ENCODE assay signal across 9 mouse cellular contexts in genomic region chr4:154167053-154167452, GRCm38 (mm10). TPM values are rescaled to one million over a fixed set of nuclear protein-coding genes. Genes with fewer than 3 reads are reported as not detected.
DNase-seq lines count a peak whose midpoint lies in the region; ATAC-seq lines count a peak whose summit lies in the region.
"Had no signal": no experiment of that assay in that cellular context is flagged by ENCODE, and none has a peak within 500 bp of the region (broad histone marks: within the 10 kb centered on the region; RNA-seq: fewer than 3 reads in every experiment).

No protein-coding gene starts in this region.

- H3K9ac ChIP-seq in forebrain, embryonic 11.5 days (ENCODE audit: low read length), result no peak overlapping the region
- no peak overlapping the region for H3K9ac ChIP-seq in forebrain, embryonic 12.5 days
- H3K9ac ChIP-seq in midbrain, embryonic 13.5 days (replicated peaks), result no peak overlapping the region

- H3K4me2 ChIP-seq in forebrain, embryonic 11.5 days (ENCODE audit: low read depth, low read length, severe bottlenecking), result no peak overlapping the region
- no peak overlapping the region for H3K4me2 ChIP-seq in forebrain, embryonic 12.5 days
- H3K4me2 ChIP-seq in midbrain, embryonic 13.5 days (replicated peaks), result no peak overlapping the region

- H3K4me1 ChIP-seq in forebrain, embryonic 11.5 days (replicated peaks; ENCODE audit: control insufficient read depth, insufficient read depth, low read length), result peaks cover 15% of the 10 kb centered on the region; the same call in 1 of the 2 replicates
- H3K4me1 ChIP-seq in forebrain, embryonic 12.5 days, result peaks cover 24% of the 10 kb centered on the region
- peaks cover 27% of the 10 kb centered on the region for H3K4me1 ChIP-seq in midbrain, embryonic 10.5 days
- peaks cover 22% of the 10 kb centered on the region for H3K4me1 ChIP-seq in midbrain, embryonic 13.5 days (replicated peaks)

- DNase-seq in forebrain, embryonic 11.5 days (ENCODE audit: low spot score), result peak; percentile 75
- DNase-seq in midbrain, embryonic 10.5 days (ENCODE audit: low spot score), result peak; percentile 55
- peak; percentile 35 for DNase-seq in T-cell, adult 2 months (ENCODE audit: low spot score)
- peak; percentile 73 for DNase-seq in gastrocnemius, postnatal 14 days
- peak; percentile 92 for DNase-seq in lung, postnatal 36 days
- no peak for DNase-seq in frontal cortex, postnatal 36 days (ENCODE audit: low spot score in 2 of 2)

- peaks cover 14% of the 10 kb centered on the region for H3K27me3 ChIP-seq in forebrain, embryonic 11.5 days (ENCODE audit: control insufficient read depth, insufficient read depth, low read length)
- H3K27me3 ChIP-seq in forebrain, embryonic 12.5 days, result peaks cover 36% of the 10 kb centered on the region
- H3K27me3 ChIP-seq in midbrain, embryonic 10.5 days (ENCODE audit: low read depth, poor library complexity, severe bottlenecking), result peaks cover 44% of the 10 kb centered on the region
- peaks cover 38% of the 10 kb centered on the region for H3K27me3 ChIP-seq in midbrain, embryonic 13.5 days

- 25% methylated on average over 5 of the region's 5 CpGs for WGBS in forebrain, embryonic 11.5 days
- WGBS in forebrain, embryonic 12.5 days, result 25% methylated on average over 5 of the region's 5 CpGs
- WGBS in midbrain, embryonic 10.5 days, result 28% methylated on average over 5 of the region's 5 CpGs
- WGBS in midbrain, embryonic 13.5 days, result 25% methylated on average over 5 of the region's 5 CpGs

- intact Hi-C loops in gastrocnemius, postnatal 14 days (cut with DNase I; ENCODE audit: low total_unique reads), result no loop called here

- H3K9me3 ChIP-seq in forebrain, embryonic 11.5 days (ENCODE audit: control insufficient read depth, low read length), result no peaks in the 10 kb centered on the region
- H3K9me3 ChIP-seq in forebrain, embryonic 12.5 days, result no peaks in the 10 kb centered on the region
- H3K9me3 ChIP-seq in midbrain, embryonic 10.5 days (replicated peaks), result no peaks in the 10 kb centered on the region
- H3K9me3 ChIP-seq in midbrain, embryonic 13.5 days, result no peaks in the 10 kb centered on the region

- no peaks in the 10 kb centered on the region for H3K36me3 ChIP-seq in forebrain, embryonic 11.5 days (ENCODE audit: control insufficient read depth, insufficient read depth, low read length)
- no peaks in the 10 kb centered on the region for H3K36me3 ChIP-seq in forebrain, embryonic 12.5 days (replicated peaks)
- no peaks in the 10 kb centered on the region for H3K36me3 ChIP-seq in midbrain, embryonic 10.5 days
- no peaks in the 10 kb centered on the region for H3K36me3 ChIP-seq in midbrain, embryonic 13.5 days

- no peak overlapping the region for H3K4me3 ChIP-seq in forebrain, embryonic 11.5 days (ENCODE audit: low read depth, low read length)
- no peak overlapping the region for H3K4me3 ChIP-seq in forebrain, embryonic 12.5 days (replicated peaks)
- H3K4me3 ChIP-seq in midbrain, embryonic 10.5 days, result no peak overlapping the region
- H3K4me3 ChIP-seq in midbrain, embryonic 13.5 days (replicated peaks), result no peak overlapping the region

- H3K27ac ChIP-seq in forebrain, embryonic 11.5 days (ENCODE audit: low read depth, low read length), result no peak overlapping the region
- H3K27ac ChIP-seq in forebrain, embryonic 12.5 days, result no peak overlapping the region
- H3K27ac ChIP-seq in midbrain, embryonic 10.5 days (replicated peaks), result no peak overlapping the region
- H3K27ac ChIP-seq in midbrain, embryonic 13.5 days, result no peak overlapping the region

- ATAC-seq in forebrain, embryonic 11.5 days (replicated peaks; ENCODE audit: low FRiP score), result no peak
- no peak for ATAC-seq in forebrain, embryonic 12.5 days (ENCODE audit: low FRiP score)
- ATAC-seq in midbrain, embryonic 13.5 days, result no peak

RNA-seq across cellular contexts. Expression of gene Megf6, which starts 3.5 kb away (rescaled TPM):
- 23.9 and 25.7 TPM in 2 replicates for polyA plus RNA-seq in forebrain, embryonic 11.5 days (2014; fragmentation: Nextera tagmentation; extraction: Ambion mirVana)
- 19.9 and 21.7 TPM in 2 replicates for polyA plus RNA-seq in forebrain, embryonic 12.5 days (2016; fragmentation: Nextera tagmentation; extraction: Ambion mirVana)
- polyA plus RNA-seq in midbrain, embryonic 10.5 days (2016; fragmentation: Nextera tagmentation; extraction: Ambion mirVana), result 21.6 and 23.4 TPM in 2 replicates
- polyA plus RNA-seq in midbrain, embryonic 13.5 days (2015; fragmentation: Nextera tagmentation; extraction: Ambion mirVana), result 6.8 and 6.9 TPM in 2 replicates
- 1 to 10 TPM; 2.9 to 3.4 TPM for total RNA-seq in gastrocnemius, postnatal 14 days (2021)

RNA-seq across cellular contexts. Expression of gene Tprgl, which starts 6.6 kb away (rescaled TPM):
- polyA plus RNA-seq in forebrain, embryonic 11.5 days (2014; fragmentation: Nextera tagmentation; extraction: Ambion mirVana), result 126 and 135 TPM in 2 replicates
- 127 and 131 TPM in 2 replicates for polyA plus RNA-seq in forebrain, embryonic 12.5 days (2016; fragmentation: Nextera tagmentation; extraction: Ambion mirVana)
- polyA plus RNA-seq in midbrain, embryonic 10.5 days (2016; fragmentation: Nextera tagmentation; extraction: Ambion mirVana), result 120 and 129 TPM in 2 replicates
- 161 and 173 TPM in 2 replicates for polyA plus RNA-seq in midbrain, embryonic 13.5 days (2015; fragmentation: Nextera tagmentation; extraction: Ambion mirVana)
- 10 to 100 TPM; 81.7 to 84.5 TPM for total RNA-seq in gastrocnemius, postnatal 14 days (2021)

RNA-seq across cellular contexts. Expression of gene Wrap73, which starts 24.9 kb away (rescaled TPM):
- polyA plus RNA-seq in forebrain, embryonic 11.5 days (2014; fragmentation: Nextera tagmentation; extraction: Ambion mirVana), result 44.5 and 52.4 TPM in 2 replicates
- polyA plus RNA-seq in forebrain, embryonic 12.5 days (2016; fragmentation: Nextera tagmentation; extraction: Ambion mirVana), result 52.0 and 54.6 TPM in 2 replicates
- polyA plus RNA-seq in midbrain, embryonic 10.5 days (2016; fragmentation: Nextera tagmentation; extraction: Ambion mirVana), result 47.2 and 53.1 TPM in 2 replicates
- 47.8 and 50.9 TPM in 2 replicates for polyA plus RNA-seq in midbrain, embryonic 13.5 days (2015; fragmentation: Nextera tagmentation; extraction: Ambion mirVana)
- 1 to 10 TPM; 7.7 to 8.8 TPM for total RNA-seq in gastrocnemius, postnatal 14 days (2021)

RNA-seq across cellular contexts. Expression of gene Trp73, which starts 27.0 kb away (rescaled TPM):
- 6.6 and 11.6 TPM in 2 replicates for polyA plus RNA-seq in forebrain, embryonic 11.5 days (2014; fragmentation: Nextera tagmentation; extraction: Ambion mirVana)
- polyA plus RNA-seq in forebrain, embryonic 12.5 days (2016; fragmentation: Nextera tagmentation; extraction: Ambion mirVana), result 9.0 and 9.1 TPM in 2 replicates
- polyA plus RNA-seq in midbrain, embryonic 10.5 days (2016; fragmentation: Nextera tagmentation; extraction: Ambion mirVana), result 0.30 and 0.36 TPM in 2 replicates
- polyA plus RNA-seq in midbrain, embryonic 13.5 days (2015; fragmentation: Nextera tagmentation; extraction: Ambion mirVana), result 0.55 and 1.5 TPM in 2 replicates
- total RNA-seq in gastrocnemius, postnatal 14 days (2021), result under 1 TPM in 1 of 2 experiments, not detected in 1; 0.10 TPM
- polyA plus RNA-seq: neural tube, embryonic 14.5 days had no signal

Comparison
In these comparisons a context has a peak if more than half of its experiments do, and no peak if none do; other contexts are left out.
1. DNase-seq: peak in forebrain, embryonic 11.5 days (single experiment), midbrain, embryonic 10.5 days (single experiment), T-cell, adult 2 months (single experiment), gastrocnemius, postnatal 14 days (single experiment) and lung, postnatal 36 days (single experiment); none in frontal cortex, postnatal 36 days (0 of 2).